Mouse (Mus musculus): ENCODE data around the gene Gm31371.
"Not testable (repeated sequence)": the region's sequence is repeated elsewhere in the genome, so short reads cannot be mapped to it uniquely, and the experiment has no call there.

- not testable (repeated sequence) for TF ChIP-seq HCFC1 (IDR thresholded peaks at IDR 0.05; ENCODE audit: borderline replicate concordance, insufficient read depth, low read length); MAFK (IDR thresholded peaks at IDR 0.05; ENCODE audit: insufficient read depth, low read depth, low read length); CHD2 (IDR thresholded peaks at IDR 0.05; ENCODE audit: low read depth, low read length); ZC3H11A (IDR thresholded peaks at IDR 0.05; ENCODE audit: borderline replicate concordance, low read depth, low read length)
These were observed 32.4 kb downstream of the Gm31371 start for GRCm38 (mm10) chr8:19935541-19936030.
